Mouse (Mus musculus) MEL (cell line): ENCODE results near the gene Cwh43. TPM values are rescaled to one million over a fixed set of nuclear protein-coding genes. Genes with fewer than 3 reads are reported as not detected.

Experiments
- DNase-seq: peaks from one replicate; pipeline ENCODE4 v3.0.0; 2011; ENCODE audit warnings: low read depth, low spot score
- H3K27ac ChIP-seq: 2 replicates; pipeline ENCODE4 v1.5.1; 2012; ENCODE audit warnings: low read depth, mild to moderate bottlenecking, control low read depth, low read length, moderate library complexity; ENCODE audit not compliant: control insufficient read depth
- H3K27me3 ChIP-seq, 2 experiments: fragments of 150-350 bp in 1 of 2; sonication (generic) in 1 of 2; 2 replicates each; pipeline ENCODE4 v1.6.1; 2012; ENCODE audit warnings: low read length in 2 of 2, mild to moderate bottlenecking in 2 of 2, improper control_type of control experiment in 1 of 2, moderate library complexity in 1 of 2; ENCODE audit not compliant: insufficient read depth in 2 of 2, control insufficient read depth in 1 of 2
- H3K36me3 ChIP-seq, 2 experiments: 2 replicates each; pipeline ENCODE4 v1.6.1; 2012 to 2014; ENCODE audit warnings: low read length in 2 of 2, improper control_type of control experiment in 1 of 2, inconsistent platforms in 1 of 2, mild to moderate bottlenecking in 1 of 2; ENCODE audit not compliant: insufficient read depth in 2 of 2, control insufficient read depth in 1 of 2
- H3K4me1 ChIP-seq, 2 experiments: fragments of 150-350 bp in 1 of 2; sonication (generic) in 1 of 2; 2 replicates each; pipeline ENCODE4 v1.6.1; 2012; ENCODE audit warnings: low read length in 2 of 2, improper control_type of control experiment in 1 of 2, mild to moderate bottlenecking in 1 of 2; ENCODE audit not compliant: insufficient read depth in 2 of 2, control insufficient read depth in 1 of 2
- H3K4me3 ChIP-seq, 2 experiments: fragments of 150-350 bp in 1 of 2; sonication (generic) in 1 of 2; 2 replicates each; pipeline ENCODE4 v1.5.1; 2012; ENCODE audit warnings: low read depth in 2 of 2, low read length in 2 of 2, mild to moderate bottlenecking in 2 of 2, moderate library complexity in 2 of 2, control low read depth in 1 of 2, improper control_type of control experiment in 1 of 2; ENCODE audit not compliant: control insufficient read depth in 1 of 2, insufficient read depth in 1 of 2
- H3K79me2 ChIP-seq: 2 replicates; pipeline ENCODE4 v1.6.1; 2012; ENCODE audit warnings: mild to moderate bottlenecking, low read length, moderate library complexity; ENCODE audit not compliant: control insufficient read depth, poor library complexity, insufficient read depth
- H3K9ac ChIP-seq: 2 replicates; pipeline ENCODE4 v1.6.1; 2012; ENCODE audit warnings: low read depth, mild to moderate bottlenecking, control low read depth, low read length, moderate library complexity; ENCODE audit not compliant: control insufficient read depth, poor library complexity, severe bottlenecking
- H3K9me3 ChIP-seq: fragments of 150-350 bp; sonication (generic); replicated peaks from 2 replicates; pipeline ENCODE4 v1.6.1; 2012; ENCODE audit warnings: mild to moderate bottlenecking, low read length, improper control_type of control experiment, moderate library complexity; ENCODE audit not compliant: insufficient read depth
- BHLHE40 ChIP-seq: IDR thresholded peaks from 2 replicates; pipeline ENCODE4 v1.6.1; 2012; ENCODE audit warnings: low read depth, mild to moderate bottlenecking, inconsistent platforms, low read length, improper control_type of control experiment, borderline replicate concordance
- CHD1 ChIP-seq: IDR thresholded peaks from 2 replicates; pipeline ENCODE4 v1.6.1; 2012; ENCODE audit warnings: low read depth, mild to moderate bottlenecking, inconsistent platforms, low read length, improper control_type of control experiment
- CHD2 ChIP-seq: IDR thresholded peaks from 2 replicates; pipeline ENCODE4 v1.6.1; 2011; ENCODE audit warnings: low read length, improper control_type of control experiment
- CTCF ChIP-seq, 3 experiments: IDR thresholded peaks in 2 of 3; conservative IDR thresholded peaks in 1 of 3; 2 replicates each; pipeline ENCODE4 v1.5.1; 2011 to 2012; ENCODE audit warnings: low read length in 3 of 3, low read depth in 2 of 3, mild to moderate bottlenecking in 2 of 3, improper control_type of control experiment in 1 of 3, inconsistent platforms in 1 of 3, mixed read lengths in 1 of 3, moderate library complexity in 1 of 3; ENCODE audit not compliant: control insufficient read depth in 1 of 3, insufficient read depth in 1 of 3, poor library complexity in 1 of 3, severe bottlenecking in 1 of 3
- E2F4 ChIP-seq: IDR thresholded peaks from 2 replicates; pipeline ENCODE4 v1.6.1; 2011; ENCODE audit warnings: low read depth, low read length, improper control_type of control experiment, borderline replicate concordance
- ELF1 ChIP-seq: IDR thresholded peaks from 2 replicates; pipeline ENCODE4 v1.6.1; 2014; ENCODE audit warnings: low read depth, mild to moderate bottlenecking, inconsistent platforms, low read length, improper control_type of control experiment, moderate library complexity
- EP300 ChIP-seq, 2 experiments: IDR thresholded peaks; 2 replicates each; pipeline ENCODE4 v1.6.1; 2011; ENCODE audit warnings: improper control_type of control experiment in 2 of 2, low read length in 2 of 2, low read depth in 1 of 2, mild to moderate bottlenecking in 1 of 2
- ETS1 ChIP-seq: IDR thresholded peaks from 2 replicates; pipeline ENCODE4 v1.6.1; 2012; ENCODE audit warnings: low read depth, mild to moderate bottlenecking, inconsistent platforms, low read length, improper control_type of control experiment, moderate library complexity
- GATA1 ChIP-seq: IDR thresholded peaks from 2 replicates; pipeline ENCODE4 v1.6.1; 2011; ENCODE audit warnings: low read depth, low read length, improper control_type of control experiment
- HCFC1 ChIP-seq: IDR thresholded peaks from 2 replicates; pipeline ENCODE4 v1.6.1; 2012; ENCODE audit warnings: low read depth, mild to moderate bottlenecking, inconsistent platforms, low read length, improper control_type of control experiment, moderate library complexity
- KAT2A ChIP-seq: conservative IDR thresholded peaks from 2 replicates; pipeline ENCODE4 v1.6.1; 2012; ENCODE audit warnings: low read depth, low read length, improper control_type of control experiment, inconsistent platforms
- MAFK ChIP-seq: IDR thresholded peaks from 2 replicates; pipeline ENCODE4 v1.6.1; 2011; ENCODE audit warnings: low read depth, mild to moderate bottlenecking, low read length, improper control_type of control experiment, borderline replicate concordance
- MAZ ChIP-seq: IDR thresholded peaks from 2 replicates; pipeline ENCODE4 v1.6.1; 2012; ENCODE audit warnings: low read depth, mild to moderate bottlenecking, inconsistent platforms, low read length, improper control_type of control experiment
- MEF2A ChIP-seq: IDR thresholded peaks from 2 replicates; pipeline ENCODE4 v1.6.1; 2014; ENCODE audit warnings: low read depth, mild to moderate bottlenecking, inconsistent platforms, low read length, improper control_type of control experiment; ENCODE audit not compliant: poor library complexity, insufficient replicate concordance, severe bottlenecking; ENCODE audit errors: extremely low read depth
- MXI1 ChIP-seq: IDR thresholded peaks from 2 replicates; pipeline ENCODE4 v1.6.1; 2011; ENCODE audit warnings: mild to moderate bottlenecking, low read depth, low read length, improper control_type of control experiment
- MYC ChIP-seq: IDR thresholded peaks from 2 replicates; pipeline ENCODE4 v1.6.1; 2011; ENCODE audit warnings: low read depth, mild to moderate bottlenecking, low read length, improper control_type of control experiment, moderate library complexity
- NRF1 ChIP-seq: IDR thresholded peaks from 2 replicates; pipeline ENCODE4 v1.6.1; 2014; ENCODE audit warnings: low read depth, mild to moderate bottlenecking, inconsistent platforms, low read length, improper control_type of control experiment, moderate library complexity; ENCODE audit not compliant: poor library complexity, insufficient read depth, severe bottlenecking
- POLR2A ChIP-seq, 2 experiments: IDR thresholded peaks; 2 replicates each; pipeline ENCODE4 v1.6.1; 2011 to 2012; ENCODE audit warnings: low read length in 2 of 2, mild to moderate bottlenecking in 2 of 2, control low read depth in 1 of 2, improper control_type of control experiment in 1 of 2, low read depth in 1 of 2, moderate library complexity in 1 of 2; ENCODE audit not compliant: control insufficient read depth in 1 of 2, insufficient read depth in 1 of 2, poor library complexity in 1 of 2
- POLR2AphosphoS5 ChIP-seq: IDR thresholded peaks from 2 replicates; pipeline ENCODE4 v1.6.1; 2012; ENCODE audit warnings: low read depth, borderline replicate concordance, mild to moderate bottlenecking, inconsistent platforms, low read length, moderate library complexity, mixed read lengths
- SIN3A ChIP-seq: IDR thresholded peaks from 2 replicates; pipeline ENCODE4 v1.6.1; 2012; ENCODE audit warnings: low read length, improper control_type of control experiment, inconsistent platforms
- TAL1 ChIP-seq: IDR thresholded peaks from 2 replicates; pipeline ENCODE4 v1.6.1; 2012; ENCODE audit warnings: mild to moderate bottlenecking, inconsistent platforms, low read length, moderate library complexity, mixed read lengths
- TBP ChIP-seq: IDR thresholded peaks from 2 replicates; pipeline ENCODE4 v1.8.0; 2011; ENCODE audit warnings: low read depth, low read length, improper control_type of control experiment
- UBTF ChIP-seq: IDR thresholded peaks from 2 replicates; pipeline ENCODE4 v1.6.1; 2012; ENCODE audit warnings: low read depth, mild to moderate bottlenecking, inconsistent platforms, low read length, improper control_type of control experiment, moderate library complexity, borderline replicate concordance; ENCODE audit not compliant: insufficient read depth
- ZC3H11A ChIP-seq: IDR thresholded peaks from 2 replicates; pipeline ENCODE4 v1.6.1; 2012; ENCODE audit warnings: low read depth, mild to moderate bottlenecking, inconsistent platforms, low read length, improper control_type of control experiment
- polyA plus RNA-seq, 2 experiments: library from polyadenylated mRNA; stranded (reverse) in 1 of 2; unstranded in 1 of 2; fragments of >175 nt in 1 of 2; fragments of >200 nt in 1 of 2; gene quantifications; 2 replicates each; pipeline versions ENCODE4 v1.2.1 to v1.2.4; 2012; ENCODE audit warnings: low replicate concordance in 2 of 2, low read depth in 1 of 2; ENCODE audit not compliant: insufficient read length in 2 of 2, insufficient read depth in 1 of 2, missing spikeins in 1 of 2
- total RNA-seq: library from RNA; depleted of rRNA; stranded (reverse); fragments of 300-350 nt; gene quantifications from 2 replicates; pipeline ENCODE4 v1.2.3, GENCODE M21; 2012

Cwh43 gene
- total and polyA plus RNA-seq, 3 experiments, result not detected

GRCm38 (mm10) chr5:73362338-73362737 is 43.5 kb upstream of the Cwh43 start:
- no peak for TF ChIP-seq UBTF
- TF ChIP-seq MAZ, result no peak
- no peak for TF ChIP-seq CHD1
- no peak for TF ChIP-seq KAT2A
- TF ChIP-seq TBP, result no peak
- TF ChIP-seq CTCF (IDR thresholded peaks at IDR 0.05 in 2 of 3, conservative IDR thresholded peaks at IDR 0.05 in 1 of 3; ENCODE audit: control insufficient read depth in 1 of 3, insufficient read depth in 1 of 3, low read depth in 2 of 3, low read length in 3 of 3, poor library complexity in 1 of 3, severe bottlenecking in 1 of 3), result no peak
- TF ChIP-seq HCFC1, result no peak
- Histone ChIP-seq H3K36me3 (peaks cover 0 to 14% of the 10 kb centered on the region in 2 experiments; a peak in 2 of 4 replicates), H3K9me3 (no peaks in the 10 kb centered on the region), H3K27ac (no peak overlapping the region), H3K9ac (no peak overlapping the region), H3K4me3 (no peak overlapping the region), H3K4me1 (peaks cover 6 to 23% of the 10 kb centered on the region in 2 experiments; a peak in 3 of 4 replicates), H3K79me2 (no peaks in the 10 kb centered on the region), H3K27me3 (no peaks in the 10 kb centered on the region)
- DNase-seq, result no peak

GRCm38 (mm10) chr5:73362791-73363190 is 43.1 kb upstream of the Cwh43 start:
- no peaks in the 10 kb centered on the region for H3K9me3 ChIP-seq
- H3K27me3 ChIP-seq, result no peaks in the 10 kb centered on the region
- peaks cover 6 to 23% of the 10 kb centered on the region in 2 experiments; a peak in 3 of 4 replicates for H3K4me1 ChIP-seq
- no peak overlapping the region for H3K4me3 ChIP-seq
- TF ChIP-seq MXI1 (no peak), MYC (no peak)
- no peaks in the 10 kb centered on the region for H3K79me2 ChIP-seq
- no peak overlapping the region for H3K9ac ChIP-seq
- no peak overlapping the region for H3K27ac ChIP-seq
- no peak for DNase-seq
- peaks cover 0 to 14% of the 10 kb centered on the region in 2 experiments; a peak in 2 of 4 replicates for H3K36me3 ChIP-seq

GRCm38 (mm10) chr5:73364107-73364864 is 41.6 kb upstream of the Cwh43 start:
- Histone ChIP-seq H3K36me3 (peaks cover 0 to 14% of the 10 kb centered on the region in 2 experiments; a peak in 2 of 4 replicates), H3K27me3 (no peaks in the 10 kb centered on the region), H3K4me3 (no peak overlapping the region), H3K9ac (no peak overlapping the region), H3K27ac (peak overlapping the region; percentile 69), H3K4me1 (peaks cover 6 to 23% of the 10 kb centered on the region in 2 experiments; a peak in 3 of 4 replicates), H3K79me2 (no peaks in the 10 kb centered on the region), H3K9me3 (no peaks in the 10 kb centered on the region)
- peak; percentile 84 for DNase-seq
- TF ChIP-seq ETS1, result peak; percentile 76
- no peak; the same call in 1 of the 2 replicates for TF ChIP-seq MAFK
- peak; percentile 84 for TF ChIP-seq TAL1
- TF ChIP-seq POLR2AphosphoS5, result no peak
- no peak for TF ChIP-seq HCFC1
- peak; percentile 84 for TF ChIP-seq GATA1
- TF ChIP-seq E2F4, result no peak
- TF ChIP-seq ZC3H11A, result no peak
- TF ChIP-seq NRF1, result no peak
- peak; percentile 91 to 93 for TF ChIP-seq EP300 (IDR thresholded peaks at IDR 0.05; ENCODE audit: low read depth in 1 of 2, low read length in 2 of 2)
- TF ChIP-seq BHLHE40, result no peak
- TF ChIP-seq ELF1, result no peak
- TF ChIP-seq CHD2, result no peak
- TF ChIP-seq MYC, result no peak
- TF ChIP-seq MEF2A, result no peak
- peak; percentile 21; the same call in 1 of the 2 replicates for TF ChIP-seq SIN3A
- TF ChIP-seq POLR2A (IDR thresholded peaks at IDR 0.05; ENCODE audit: control insufficient read depth in 1 of 2, insufficient read depth in 1 of 2, low read depth in 1 of 2, low read length in 2 of 2, poor library complexity in 1 of 2), result no peak
